Comparison of ENCODE assay signal across 23 mouse cellular contexts in genomic region chr19:44512601-44513000, GRCm38 (mm10). TPM values are rescaled to one million over a fixed set of nuclear protein-coding genes. Genes with fewer than 3 reads are reported as not detected.
DNase-seq lines count a peak whose midpoint lies in the region; ATAC-seq lines count a peak whose summit lies in the region.
"Had no signal": no experiment of that assay in that cellular context is flagged by ENCODE, and none has a peak within 500 bp of the region (broad histone marks: within the 10 kb centered on the region; RNA-seq: fewer than 3 reads in every experiment).

No protein-coding gene starts in this region.

- H3K27me3 ChIP-seq in forebrain, embryonic 13.5 days: peaks cover 97% of the 10 kb centered on the region
- H3K27me3 ChIP-seq in forebrain, embryonic 16.5 days (replicated peaks; ENCODE audit: control insufficient read depth, insufficient read depth, low read length): peaks cover 85% of the 10 kb centered on the region
- peaks cover 70% of the 10 kb centered on the region for H3K27me3 ChIP-seq in limb, embryonic 11.5 days (ENCODE audit: control insufficient read depth, insufficient read depth, low read length)
- peaks cover 92% of the 10 kb centered on the region for H3K27me3 ChIP-seq in limb, embryonic 10.5 days (ENCODE audit: low read depth, poor library complexity, severe bottlenecking)
- peaks cover 87% of the 10 kb centered on the region for H3K27me3 ChIP-seq in neural tube, embryonic 13.5 days

- WGBS in forebrain, embryonic 13.5 days: 19% methylated on average over 5 of the region's 5 CpGs
- 17% methylated on average over 5 of the region's 5 CpGs for WGBS in forebrain, embryonic 16.5 days
- 20% methylated on average over 5 of the region's 5 CpGs for WGBS in limb, embryonic 11.5 days
- WGBS in limb, embryonic 10.5 days: 15% methylated on average over 5 of the region's 5 CpGs
- WGBS in neural tube, embryonic 13.5 days: 31% methylated on average over 5 of the region's 5 CpGs

- H3K9me3 ChIP-seq in forebrain, embryonic 13.5 days (replicated peaks): no peaks in the 10 kb centered on the region
- H3K9me3 ChIP-seq in forebrain, embryonic 16.5 days (ENCODE audit: control insufficient read depth, low read length): no peaks in the 10 kb centered on the region
- H3K9me3 ChIP-seq in limb, embryonic 11.5 days (ENCODE audit: control insufficient read depth, low read length): no peaks in the 10 kb centered on the region
- no peaks in the 10 kb centered on the region for H3K9me3 ChIP-seq in limb, embryonic 10.5 days (replicated peaks)
- H3K9me3 ChIP-seq in neural tube, embryonic 13.5 days: no peaks in the 10 kb centered on the region
- H3K9me3 ChIP-seq: heart, embryonic 15.5 days had no signal

- H3K27ac ChIP-seq in forebrain, embryonic 13.5 days: no peak overlapping the region
- H3K27ac ChIP-seq in forebrain, embryonic 16.5 days (ENCODE audit: low read length): no peak overlapping the region
- H3K27ac ChIP-seq in limb, embryonic 11.5 days (replicated peaks; ENCODE audit: low read depth, low read length): no peak overlapping the region
- H3K27ac ChIP-seq in limb, embryonic 10.5 days: no peak overlapping the region
- no peak overlapping the region for H3K27ac ChIP-seq in neural tube, embryonic 13.5 days (replicated peaks)
- H3K27ac ChIP-seq: heart, embryonic 15.5 days; hindbrain, postnatal 0 days; stomach, postnatal 0 days had no signal

- H3K36me3 ChIP-seq in forebrain, embryonic 13.5 days (ENCODE audit: poor library complexity, severe bottlenecking): no peaks in the 10 kb centered on the region
- no peaks in the 10 kb centered on the region for H3K36me3 ChIP-seq in forebrain, embryonic 16.5 days (ENCODE audit: control insufficient read depth, insufficient read depth)
- H3K36me3 ChIP-seq in limb, embryonic 11.5 days (ENCODE audit: control insufficient read depth, insufficient read depth, low read length): no peaks in the 10 kb centered on the region
- no peaks in the 10 kb centered on the region for H3K36me3 ChIP-seq in limb, embryonic 10.5 days
- H3K36me3 ChIP-seq in neural tube, embryonic 13.5 days: no peaks in the 10 kb centered on the region
- H3K36me3 ChIP-seq: heart, embryonic 15.5 days had no signal

- no peak overlapping the region for H3K9ac ChIP-seq in forebrain, embryonic 13.5 days
- H3K9ac ChIP-seq in forebrain, embryonic 16.5 days (replicated peaks; ENCODE audit: low read depth, low read length): no peak overlapping the region
- H3K9ac ChIP-seq in limb, embryonic 11.5 days (ENCODE audit: low read length): no peak overlapping the region
- no peak overlapping the region for H3K9ac ChIP-seq in neural tube, embryonic 13.5 days

- no peak for ATAC-seq in forebrain, embryonic 13.5 days
- ATAC-seq in forebrain, embryonic 16.5 days: no peak
- ATAC-seq in limb, embryonic 11.5 days (ENCODE audit: insufficient number of reproducible peaks, low FRiP score, low TSS enrichment, low read depth): no peak
- no peak for ATAC-seq in neural tube, embryonic 13.5 days (ENCODE audit: low read depth)

- H3K4me2 ChIP-seq in forebrain, embryonic 13.5 days: peak overlapping the region; percentile 67; the same call in 1 of the 2 replicates
- no peak overlapping the region for H3K4me2 ChIP-seq in forebrain, embryonic 16.5 days (ENCODE audit: low read length)
- H3K4me2 ChIP-seq in limb, embryonic 11.5 days (ENCODE audit: low read depth, severe bottlenecking): no peak overlapping the region
- peak overlapping the region; percentile 94 for H3K4me2 ChIP-seq in neural tube, embryonic 13.5 days

- peak; percentile 31 for DNase-seq in limb, embryonic 11.5 days (ENCODE audit: low spot score)
- DNase-seq in limb, embryonic 10.5 days (ENCODE audit: low spot score): no peak
- no peak for DNase-seq in neural tube, embryonic 10.5 days (ENCODE audit: extremely low spot score, low spot score)
- DNase-seq: cerebellum, adult 9-10 months; heart, postnatal 36 days; left cerebral cortex, postnatal 4 days; lung, postnatal 4 days; right cerebral cortex, postnatal 14 days had no signal

- no peak overlapping the region for H3K4me3 ChIP-seq in forebrain, embryonic 13.5 days
- no peak overlapping the region for H3K4me3 ChIP-seq in forebrain, embryonic 16.5 days (replicated peaks; ENCODE audit: low read length)
- H3K4me3 ChIP-seq in limb, embryonic 11.5 days (ENCODE audit: low read depth, low read length): no peak overlapping the region
- H3K4me3 ChIP-seq in limb, embryonic 10.5 days: no peak overlapping the region
- peak overlapping the region; percentile 8; the same call in 1 of the 2 replicates for H3K4me3 ChIP-seq in neural tube, embryonic 13.5 days
- H3K4me3 ChIP-seq: myocyte had no signal

- H3K4me1 ChIP-seq in forebrain, embryonic 13.5 days: peaks cover 53% of the 10 kb centered on the region
- H3K4me1 ChIP-seq in forebrain, embryonic 16.5 days (replicated peaks; ENCODE audit: control insufficient read depth, insufficient read depth, low read length): peaks cover 15% of the 10 kb centered on the region
- H3K4me1 ChIP-seq in limb, embryonic 11.5 days (ENCODE audit: control insufficient read depth, insufficient read depth, low read length): peaks cover 10% of the 10 kb centered on the region
- H3K4me1 ChIP-seq in limb, embryonic 10.5 days: peaks cover 46% of the 10 kb centered on the region
- peaks cover 61% of the 10 kb centered on the region for H3K4me1 ChIP-seq in neural tube, embryonic 13.5 days (replicated peaks)

RNA-seq across cellular contexts. Expression of gene Wnt8b, which starts 19.3 kb away (rescaled TPM):
- 8.1 and 16.7 TPM in 2 replicates for polyA plus RNA-seq in forebrain, embryonic 13.5 days (2015; fragmentation: Nextera tagmentation; extraction: Ambion mirVana)
- polyA plus RNA-seq in forebrain, embryonic 16.5 days (2015; fragmentation: Nextera tagmentation; extraction: Ambion mirVana): 1.6 and 2.0 TPM in 2 replicates
- not detected in 2 replicates for polyA plus RNA-seq in limb, embryonic 11.5 days (2014; fragmentation: Nextera tagmentation; extraction: Ambion mirVana)
- polyA plus RNA-seq in limb, embryonic 10.5 days (2016; fragmentation: Nextera tagmentation; extraction: Ambion mirVana): not detected in 2 replicates
- polyA plus RNA-seq in neural tube, embryonic 13.5 days (2015; fragmentation: Nextera tagmentation; extraction: Ambion mirVana): 0.54 and 0.89 TPM in 2 replicates
- polyA plus RNA-seq: C2C12; heart, embryonic 15.5 days; hindbrain, postnatal 0 days; intestine, embryonic 16.5 days; liver, adult 2 months; liver, embryonic 16.5 days; lung, embryonic 16.5 days; myocyte; stomach, postnatal 0 days had no signal

RNA-seq across cellular contexts. Expression of gene Sec31b, which starts 33.1 kb away (rescaled TPM):
- polyA plus RNA-seq in forebrain, embryonic 13.5 days (2015; fragmentation: Nextera tagmentation; extraction: Ambion mirVana): 0.15 and 0.40 TPM in 2 replicates
- polyA plus RNA-seq in forebrain, embryonic 16.5 days (2015; fragmentation: Nextera tagmentation; extraction: Ambion mirVana): 0.07 and 0.16 TPM in 2 replicates
- 0.24 and 0.33 TPM in 2 replicates for polyA plus RNA-seq in limb, embryonic 11.5 days (2014; fragmentation: Nextera tagmentation; extraction: Ambion mirVana)
- 0.44 and 1.1 TPM in 2 replicates for polyA plus RNA-seq in limb, embryonic 10.5 days (2016; fragmentation: Nextera tagmentation; extraction: Ambion mirVana)
- polyA plus RNA-seq in neural tube, embryonic 13.5 days (2015; fragmentation: Nextera tagmentation; extraction: Ambion mirVana): 0.13 and 0.43 TPM in 2 replicates

RNA-seq across cellular contexts. Expression of gene Gm20538, which starts 40.0 kb away (rescaled TPM):
- polyA plus RNA-seq in forebrain, embryonic 13.5 days (2015; fragmentation: Nextera tagmentation; extraction: Ambion mirVana): not detected in 2 replicates
- polyA plus RNA-seq in forebrain, embryonic 16.5 days (2015; fragmentation: Nextera tagmentation; extraction: Ambion mirVana): not detected in 2 replicates
- not detected in 2 replicates for polyA plus RNA-seq in limb, embryonic 11.5 days (2014; fragmentation: Nextera tagmentation; extraction: Ambion mirVana)
- polyA plus RNA-seq in limb, embryonic 10.5 days (2016; fragmentation: Nextera tagmentation; extraction: Ambion mirVana): not detected in 2 replicates
- polyA plus RNA-seq in neural tube, embryonic 13.5 days (2015; fragmentation: Nextera tagmentation; extraction: Ambion mirVana): not detected in 2 replicates
- polyA plus RNA-seq: brain, embryonic 14.5 days; C2C12; embryonic facial prominence, embryonic 14.5 days; gonadal fat pad, adult 2 months; heart, embryonic 15.5 days; hindbrain, postnatal 0 days; intestine, embryonic 16.5 days; liver, adult 2 months; liver, embryonic 16.5 days; lung, embryonic 16.5 days; myocyte; stomach, postnatal 0 days had no signal

RNA-seq across cellular contexts. Expression of gene Ndufb8, which starts 42.6 kb away (rescaled TPM):
- 441 and 467 TPM in 2 replicates for polyA plus RNA-seq in forebrain, embryonic 13.5 days (2015; fragmentation: Nextera tagmentation; extraction: Ambion mirVana)
- polyA plus RNA-seq in forebrain, embryonic 16.5 days (2015; fragmentation: Nextera tagmentation; extraction: Ambion mirVana): 376 and 452 TPM in 2 replicates
- 542 and 551 TPM in 2 replicates for polyA plus RNA-seq in limb, embryonic 11.5 days (2014; fragmentation: Nextera tagmentation; extraction: Ambion mirVana)
- polyA plus RNA-seq in limb, embryonic 10.5 days (2016; fragmentation: Nextera tagmentation; extraction: Ambion mirVana): 664 and 683 TPM in 2 replicates
- polyA plus RNA-seq in neural tube, embryonic 13.5 days (2015; fragmentation: Nextera tagmentation; extraction: Ambion mirVana): 654 and 741 TPM in 2 replicates

RNA-seq across cellular contexts. Expression of gene Hif1an, which starts 50.0 kb away (rescaled TPM):
- 32.5 and 37.2 TPM in 2 replicates for polyA plus RNA-seq in forebrain, embryonic 13.5 days (2015; fragmentation: Nextera tagmentation; extraction: Ambion mirVana)
- polyA plus RNA-seq in forebrain, embryonic 16.5 days (2015; fragmentation: Nextera tagmentation; extraction: Ambion mirVana): 31.6 and 34.8 TPM in 2 replicates
- polyA plus RNA-seq in limb, embryonic 11.5 days (2014; fragmentation: Nextera tagmentation; extraction: Ambion mirVana): 26.5 and 34.7 TPM in 2 replicates
- 51.2 and 54.6 TPM in 2 replicates for polyA plus RNA-seq in limb, embryonic 10.5 days (2016; fragmentation: Nextera tagmentation; extraction: Ambion mirVana)
- 24.5 and 26.0 TPM in 2 replicates for polyA plus RNA-seq in neural tube, embryonic 13.5 days (2015; fragmentation: Nextera tagmentation; extraction: Ambion mirVana)

Comparison
In these comparisons a context has a peak if more than half of its experiments do, and no peak if none do; other contexts are left out.
1. H3K4me2 ChIP-seq: peak in forebrain, embryonic 13.5 days (single experiment) and neural tube, embryonic 13.5 days (single experiment); none in forebrain, embryonic 16.5 days (single experiment) and limb, embryonic 11.5 days (single experiment).